Mouse (Mus musculus) gastrocnemius, postnatal 25 days (tissue): ENCODE measurements at regions not wholly inside any gene's neighbourhood (a gene's known extent, or its start where the extent isn't known, plus 50 kb on each side); places are given as distances from the start of the nearest gene placed in this dataset.

ENCODE experiments used
- DNase-seq: peaks from one replicate; pipeline ENCODE4 v3.0.0; 2022

- DNase-seq, result no peak
Observed at GRCm38 (mm10) chr13:44618368-44618767, 110.9 kb upstream of the Jarid2 start.

DNA sequence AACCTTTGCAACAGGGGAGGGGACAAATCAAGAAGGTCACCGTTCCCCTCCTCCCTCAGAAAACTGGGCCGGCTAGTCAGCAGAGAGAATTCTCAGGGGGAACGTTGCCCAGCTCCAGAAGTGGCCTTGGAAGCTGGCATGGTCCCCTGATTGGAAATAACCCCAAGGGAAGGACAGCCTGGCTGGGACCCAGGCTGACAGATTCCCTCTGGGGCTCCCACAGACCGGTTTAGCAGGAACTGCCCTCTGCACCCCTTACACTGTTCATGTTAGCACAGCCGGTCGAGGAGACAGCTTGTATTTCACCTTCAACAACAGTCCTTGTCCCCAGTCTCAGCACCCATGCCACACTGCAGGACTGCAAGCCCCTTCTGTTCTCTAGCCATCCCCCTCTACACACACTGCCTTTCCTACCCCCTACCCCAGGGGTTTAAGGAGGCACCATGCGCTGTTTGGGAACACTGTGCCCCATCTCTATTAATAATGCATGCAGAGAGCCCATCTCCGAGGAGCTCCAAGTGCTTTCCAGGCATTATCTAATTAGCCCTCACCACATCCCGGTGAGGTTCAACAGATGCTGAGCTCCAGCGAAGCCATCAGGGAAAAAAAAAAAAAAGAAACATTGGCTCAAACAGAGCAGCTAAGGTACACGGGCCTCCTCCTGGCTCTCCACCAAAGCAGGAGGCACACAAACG lies 106.5 kb upstream of the Jarid2 start:
- no peak for DNase-seq

DNA sequence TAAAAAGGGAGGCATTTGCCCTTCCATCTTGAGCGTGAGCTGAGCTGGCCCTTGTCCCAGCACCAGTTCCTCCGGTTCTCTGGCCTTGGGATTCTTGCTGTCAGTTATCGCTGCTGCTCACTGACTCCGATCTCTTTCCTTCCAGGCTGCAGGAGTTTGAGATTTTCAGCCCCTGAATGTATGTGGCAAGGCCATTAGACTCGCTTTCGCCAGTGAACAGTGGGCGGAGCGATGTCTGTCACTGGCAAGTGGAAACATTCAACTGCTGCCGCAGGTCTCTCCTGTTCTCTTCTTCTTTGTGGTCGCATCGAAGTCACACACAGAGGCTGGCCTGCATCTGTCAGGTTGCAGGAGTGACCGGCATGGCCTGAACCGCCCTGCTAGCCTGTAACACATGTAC lies 104.6 kb upstream of the Jarid2 start:
- no peak for DNase-seq

GRCm38 (mm10) chr13:44625792-44626191 lies 103.5 kb upstream of the Jarid2 start:
- no peak for DNase-seq

DNA sequence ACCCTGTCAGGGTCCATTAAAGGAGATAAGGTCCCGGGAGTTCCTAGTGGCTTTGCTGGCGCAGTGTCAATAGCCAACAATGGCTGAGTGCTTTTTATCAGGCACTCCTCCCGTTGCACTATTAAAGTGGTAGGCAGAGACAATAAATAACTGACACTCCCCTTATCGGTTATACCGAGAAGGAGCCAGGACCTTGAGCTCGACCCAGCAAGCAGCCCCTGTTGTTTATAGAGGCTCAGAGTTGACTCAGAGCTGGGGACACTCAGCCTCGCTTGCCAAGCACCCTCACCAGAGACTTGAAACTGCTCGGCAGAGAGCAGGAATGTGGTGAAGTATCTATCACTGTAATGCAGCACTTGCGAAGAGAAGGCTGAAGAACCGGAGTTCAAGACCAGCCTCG lies 102.5 kb upstream of the Jarid2 start:
- no peak for DNase-seq

DNA sequence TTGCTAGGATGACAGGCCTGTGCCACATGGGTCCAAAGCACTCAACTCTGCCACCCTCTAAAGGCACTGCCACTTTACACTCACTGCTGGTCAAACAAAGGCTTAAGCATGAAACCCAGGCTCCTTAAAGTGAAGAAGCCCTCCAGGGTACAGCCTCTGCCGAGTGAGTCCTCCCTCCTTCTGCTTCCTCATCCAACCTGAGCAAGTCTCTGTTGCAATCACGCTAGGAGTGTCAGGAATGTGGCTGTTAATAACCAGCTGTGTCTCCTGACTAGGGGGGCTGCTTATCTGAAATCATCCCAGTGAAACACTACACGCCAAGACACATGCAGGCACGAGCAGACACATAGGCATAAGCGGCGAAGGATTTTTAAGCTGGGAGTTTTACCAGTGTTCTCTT lies 99.2 kb upstream of the Jarid2 start:
- DNase-seq, result no peak

DNA sequence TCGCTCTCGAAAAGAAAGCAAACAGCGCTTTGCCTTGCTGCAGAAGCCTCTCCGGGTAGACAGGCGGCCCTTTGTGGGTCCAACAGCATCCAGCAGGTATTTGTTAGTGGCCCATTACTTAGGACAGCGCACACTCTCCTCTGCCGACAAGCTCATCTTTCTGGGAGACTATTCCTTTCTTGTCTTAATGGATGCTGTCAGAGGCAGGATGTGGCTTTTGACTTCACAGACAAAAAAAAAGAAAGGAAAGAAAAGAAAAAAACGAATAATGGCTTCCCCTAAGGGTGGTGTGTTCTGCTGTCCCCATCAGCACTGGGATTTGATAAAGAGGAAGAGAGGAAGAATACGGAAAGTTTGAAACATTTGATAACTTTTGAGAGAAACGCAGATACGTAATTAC lies 94.7 kb upstream of the Jarid2 start:
- no peak for DNase-seq

DNA sequence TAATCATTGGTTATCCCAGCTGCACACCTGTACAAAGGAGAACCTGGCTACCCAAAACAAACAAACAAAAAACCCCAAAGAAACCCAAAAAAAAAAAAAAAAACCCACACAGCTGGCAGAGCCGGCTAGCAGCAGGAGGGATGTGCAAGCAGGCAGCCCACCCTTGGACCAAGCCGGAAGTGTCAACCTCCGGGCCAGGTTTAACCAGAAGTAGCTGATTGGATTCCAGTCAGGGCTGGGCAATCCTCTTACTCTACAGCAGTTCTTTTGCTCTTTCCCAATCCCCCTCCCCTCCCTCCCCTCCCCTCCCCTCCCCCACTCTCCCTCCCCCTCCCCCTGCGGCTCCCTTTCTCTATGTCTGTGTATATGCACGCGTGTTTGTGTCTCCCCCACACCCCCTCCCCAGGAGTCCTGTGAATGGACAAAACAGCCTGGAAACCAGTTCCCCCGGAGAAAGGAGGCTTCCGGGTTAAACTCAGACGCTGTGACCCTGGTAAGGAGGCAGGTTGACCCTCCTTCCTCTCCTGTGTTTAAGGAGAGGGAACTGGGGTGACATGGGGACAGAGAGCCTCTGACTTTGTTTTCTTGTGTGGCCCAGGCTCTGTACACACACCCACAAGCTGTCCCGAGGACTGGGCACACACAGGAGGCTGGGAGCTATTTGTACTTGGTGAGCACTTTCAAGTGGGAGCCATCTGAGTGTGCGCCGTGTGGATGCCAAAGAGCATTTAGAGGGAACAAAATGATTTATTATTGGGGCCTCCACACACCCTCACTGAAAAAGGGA lies 93.9 kb upstream of the Jarid2 start:
- DNase-seq, result no peak

GRCm38 (mm10) chr13:44636008-44636335 lies 93.3 kb upstream of the Jarid2 start:
- no peak for DNase-seq

DNA sequence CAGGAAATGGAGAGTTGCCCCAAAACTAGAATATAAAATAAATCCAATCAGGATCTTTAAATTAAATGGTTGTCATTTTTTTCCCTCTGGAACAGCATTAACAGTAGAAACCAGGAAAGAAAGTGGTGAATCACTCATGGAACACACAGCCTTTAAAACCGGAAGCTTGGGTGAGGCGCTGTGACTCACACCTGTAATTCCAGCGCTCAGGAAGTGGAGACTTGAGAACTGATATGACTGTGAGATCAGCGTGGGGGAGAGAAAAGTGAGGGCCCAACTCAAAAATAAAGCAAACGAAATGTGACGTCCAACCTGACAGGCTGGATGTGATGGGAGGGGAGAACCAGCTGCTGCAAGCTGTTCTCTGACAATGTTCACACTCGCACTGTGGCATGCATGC lies 86.9 kb upstream of the Jarid2 start:
- DNase-seq, result no peak

GRCm38 (mm10) chr13:44650052-44650451 lies 79.2 kb upstream of the Jarid2 start:
- DNase-seq, result no peak

DNA sequence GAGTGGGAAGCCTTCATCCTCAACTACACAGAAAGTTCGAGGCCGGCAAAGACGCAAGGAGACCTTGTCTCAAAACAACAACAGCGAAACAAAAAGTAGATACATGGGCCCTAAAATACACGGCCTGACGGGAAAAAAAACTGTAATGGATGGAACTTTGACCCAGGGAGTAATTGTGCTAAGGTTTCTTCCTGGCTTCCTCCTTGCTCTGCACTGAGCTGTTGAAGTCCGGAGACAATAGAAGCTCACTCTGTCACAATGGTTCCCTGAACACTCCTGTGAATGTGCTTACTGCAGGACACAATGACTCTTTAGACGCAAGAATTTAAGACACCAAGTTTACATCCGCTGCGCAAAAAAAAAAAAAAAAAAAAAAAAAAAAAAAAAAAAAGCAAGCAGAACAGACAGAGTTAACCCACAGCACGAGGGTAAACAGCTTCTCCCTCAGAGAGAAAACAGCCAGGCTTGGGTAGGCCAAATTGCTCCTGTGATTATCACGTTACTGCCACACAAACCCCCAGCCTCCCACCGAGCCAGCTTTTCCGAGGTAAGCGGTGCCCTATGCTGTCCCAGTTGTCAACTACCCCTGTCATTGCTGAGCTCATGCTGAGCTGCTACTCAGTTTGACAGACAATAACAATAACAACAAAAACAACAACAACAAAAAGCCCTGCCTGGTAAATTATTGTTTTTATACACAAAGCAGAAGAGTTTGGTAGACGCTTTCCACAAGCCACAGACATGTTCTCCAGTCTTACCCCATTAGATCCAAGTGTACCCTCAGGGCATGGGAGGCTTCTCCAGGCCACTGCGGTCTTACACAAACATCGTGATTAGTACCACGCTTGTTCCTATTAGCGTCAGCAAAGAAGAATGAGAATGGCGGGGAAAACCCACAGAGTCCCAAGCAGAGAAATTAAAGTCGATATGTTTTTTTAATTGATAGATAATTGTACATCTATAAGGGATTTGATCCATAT lies 77.7 kb upstream of the Jarid2 start:
- DNase-seq, result no peak

- no peak for DNase-seq
Observed at GRCm38 (mm10) chr13:44657905-44658414, 71.3 kb upstream of the Jarid2 start.

- DNase-seq, result no peak
Observed at GRCm38 (mm10) chr13:44659861-44660260, 69.4 kb upstream of the Jarid2 start.

DNA sequence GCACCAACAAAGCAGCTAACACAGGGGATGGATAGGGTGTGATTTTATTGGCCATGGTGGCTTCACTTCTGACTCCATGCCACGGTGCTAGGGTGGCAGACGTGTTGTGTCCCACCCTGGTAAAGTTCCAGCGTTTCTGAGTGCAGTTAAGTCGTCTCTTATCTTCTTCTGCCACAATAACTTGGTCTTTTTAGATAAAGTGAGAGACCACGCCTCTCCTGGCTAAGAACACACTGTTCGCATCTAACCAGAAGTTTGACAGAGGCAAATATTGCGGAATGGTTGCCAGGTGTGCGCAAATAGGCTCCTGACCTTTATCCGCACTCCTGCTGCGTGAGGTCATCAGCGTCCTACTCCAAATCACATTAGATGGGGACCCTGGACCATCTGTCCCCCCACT lies 66.2 kb upstream of the Jarid2 start:
- DNase-seq, result no peak

DNA sequence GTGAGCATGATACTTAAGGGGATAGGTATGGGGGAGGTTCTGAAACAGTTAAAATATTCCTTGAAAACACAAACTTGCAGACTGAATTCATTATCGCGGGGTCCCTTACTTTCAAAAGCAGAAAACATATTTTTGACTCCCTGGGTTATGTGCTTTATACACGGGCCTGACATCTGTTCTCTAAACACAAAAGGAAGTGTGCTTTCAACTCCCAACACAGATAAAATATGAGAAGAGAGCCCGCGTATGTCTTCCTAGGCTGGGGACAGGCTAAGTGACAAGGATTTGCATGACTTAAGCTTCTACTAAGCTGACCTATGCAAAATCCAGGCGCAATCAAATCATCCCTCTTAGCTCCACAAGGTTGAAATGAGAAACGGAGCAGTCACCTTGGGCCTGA lies 65.5 kb upstream of the Jarid2 start:
- no peak for DNase-seq

DNA sequence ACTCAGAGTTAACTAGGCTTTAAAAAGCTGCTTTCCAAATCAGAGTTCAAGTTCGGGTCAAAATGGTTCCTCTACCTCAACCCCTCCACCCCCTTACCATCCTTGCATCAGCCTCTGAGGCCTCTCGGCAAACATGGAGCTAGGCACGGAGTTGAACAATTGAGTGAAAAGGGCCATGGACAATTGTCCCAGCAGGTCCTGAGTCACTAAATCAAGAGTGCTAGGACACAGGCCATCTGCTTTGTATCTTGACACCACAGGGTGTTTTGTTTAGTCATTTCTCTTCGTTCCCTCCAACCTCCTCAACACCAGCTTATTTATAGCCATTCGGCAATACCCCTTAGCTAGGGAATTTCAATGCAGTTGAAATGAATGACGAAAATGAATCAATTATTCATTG lies 59.5 kb upstream of the Jarid2 start:
- no peak for DNase-seq

- no peak for DNase-seq
Observed at GRCm38 (mm10) chr13:44673337-44673966, 55.8 kb upstream of the Jarid2 start.

GRCm38 (mm10) chr13:44673967-44674357 lies 55.3 kb upstream of the Jarid2 start:
- DNase-seq, result no peak

- DNase-seq, result no peak
Observed at GRCm38 (mm10) chr13:44674926-44675650, 54.2 kb upstream of the Jarid2 start.

DNA sequence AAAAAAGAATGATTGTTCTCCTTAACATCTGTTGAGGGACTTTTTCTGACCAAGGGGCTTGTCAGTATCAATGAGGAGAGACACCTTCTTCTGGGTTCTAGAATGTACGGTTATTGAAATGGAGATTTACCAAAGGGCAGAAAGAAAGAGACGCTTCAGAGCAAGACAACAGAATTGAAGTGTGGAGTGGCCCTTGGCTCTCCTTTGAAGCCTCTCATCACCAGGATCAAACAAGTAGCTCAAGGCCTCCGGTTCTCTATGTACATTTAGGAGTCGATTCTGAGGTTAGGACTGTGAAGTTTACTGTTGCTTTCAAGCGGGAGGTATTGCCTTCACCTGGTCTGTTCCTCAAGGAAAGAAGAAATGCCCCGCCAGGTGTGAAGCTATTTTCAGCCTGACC lies 53.2 kb upstream of the Jarid2 start:
- DNase-seq, result no peak

DNA sequence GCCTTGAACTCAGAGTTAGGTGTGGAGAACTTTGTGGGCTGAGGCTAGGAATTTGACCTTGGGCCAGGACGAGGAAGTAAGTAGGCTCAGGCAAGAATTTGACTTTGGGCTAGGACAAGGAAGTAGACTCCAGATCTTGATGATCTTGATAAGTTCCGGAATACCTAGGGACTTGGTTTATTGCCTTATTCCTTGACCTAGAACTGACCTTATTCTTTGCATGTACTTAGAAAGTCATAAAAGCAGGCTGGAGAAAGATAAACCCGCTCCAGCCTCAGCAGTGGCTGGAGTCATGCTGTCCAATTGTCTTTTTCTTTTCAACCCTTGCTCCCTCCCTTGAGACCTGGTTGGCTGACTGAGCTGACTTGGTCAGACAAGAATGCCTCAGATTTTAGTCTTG lies 51.2 kb upstream of the Jarid2 start:
- DNase-seq, result no peak
